Mouse (Mus musculus) gastrocnemius, postnatal 4 days (tissue): ENCODE results near the gene P2rx1. TPM values are rescaled to one million over a fixed set of nuclear protein-coding genes. Genes with fewer than 3 reads are reported as not detected.

Experiments used
- DNase-seq, 2 experiments: peaks; one replicate each; pipeline ENCODE4 v3.0.0; 2021 to 2022; ENCODE audit warnings: low spot score in 2 of 2, mixed read lengths in 2 of 2
- microRNA-seq: library from miRNA; unstranded; fragments of <30 nt; microRNA quantifications from one replicate; pipeline ENCODE4 v1.2.0, GENCODE M21; 2021
- total RNA-seq, 2 experiments: library from RNA; stranded (reverse); gene quantifications; 2 replicates each; pipeline ENCODE4 v1.2.3; 2021

P2rx1 gene
- total RNA-seq, 2 experiments from 2014 or later, result 2.3 to 3.1 TPM

- no peak for DNase-seq
These were observed 60.7 kb downstream of the P2rx1 start for GRCm38 (mm10) chr11:73059630-73060029.

GRCm38 (mm10) chr11:73061413-73061812 is 62.5 kb downstream of the P2rx1 start:
- DNase-seq, result no peak

Small RNA genes lying within 50 kb of the gene (microRNA-seq; reads per million reads assigned to microRNA genes)
- gene Gm44467, result not detected

Other genes with a start within 250 kb of the P2rx1 start
- 1 to 10 TPM; 7.0 to 8.1 TPM for gene Cyb5d2, start 203.0 kb upstream of the P2rx1 start, total RNA-seq
- 10 to 100 TPM; 29.5 to 34.7 TPM for gene Zzef1, start 202.9 kb upstream of the P2rx1 start, total RNA-seq
- 10 to 100 TPM; 19.0 to 24.8 TPM for gene Atp2a3, start 37.9 kb upstream of the P2rx1 start, total RNA-seq
- 1 to 10 TPM; 5.4 to 6.2 TPM for gene Camkk1, start 19.9 kb downstream of the P2rx1 start, total RNA-seq
- gene Ncbp3, start 48.7 kb downstream of the P2rx1 start, total RNA-seq, result 1 to 10 TPM; 8.6 to 10.0 TPM
- under 1 TPM; 0.07 to 0.16 TPM for gene Itgae, start 91.5 kb downstream of the P2rx1 start, total RNA-seq
- gene Haspin, start 139.2 kb downstream of the P2rx1 start, total RNA-seq, result 1 to 10 TPM; 2.9 to 3.0 TPM
- gene P2rx5, start 161.3 kb downstream of the P2rx1 start, total RNA-seq, result 1 to 10 TPM; 6.2 to 7.1 TPM
- 10 to 100 TPM; 60.1 to 67.3 TPM for gene Emc6, start 177.9 kb downstream of the P2rx1 start, total RNA-seq
- 10 to 100 TPM; 52.8 to 57.5 TPM for gene Tax1bp3, start 178.0 kb downstream of the P2rx1 start, total RNA-seq
- 10 to 100 TPM; 13.8 to 14.0 TPM for gene Ctns, start 199.9 kb downstream of the P2rx1 start, total RNA-seq
- gene Shpk, start 200.4 kb downstream of the P2rx1 start, total RNA-seq, result 1 to 10 TPM; 1.7 to 2.1 TPM
- gene Trpv1, start 235.2 kb downstream of the P2rx1 start, total RNA-seq, result under 1 TPM; 0.31 to 0.52 TPM